Mouse (Mus musculus) liver, postnatal 0 days (tissue): ENCODE data around the gene Stx1a. TPM values are rescaled to one million over a fixed set of nuclear protein-coding genes. Genes with fewer than 3 reads are reported as not detected.

Experiments used
- ATAC-seq: fragments of 200-750 bp; cut with Nextera tagmentation; 2 replicates; pipeline ENCODE4 v1.8.0; 2017; ENCODE audit warnings: mild to moderate bottlenecking, moderate library complexity
- DNase-seq: peaks from one replicate; pipeline ENCODE4 v3.0.0-alpha.2; 2016
- H3K27ac ChIP-seq: fragments of 300-500 bp; sonication (generic); 2 replicates; pipeline ENCODE4 v1.5.1; 2014; ENCODE audit warnings: antibody characterized with exemption, moderate library complexity, mild to moderate bottlenecking, low read depth
- H3K27me3 ChIP-seq: fragments of 300-500 bp; sonication (generic); 2 replicates; pipeline ENCODE4 v1.6.1; 2014; ENCODE audit warnings: low read length, control low read depth, mixed read lengths; ENCODE audit not compliant: insufficient read depth
- H3K36me3 ChIP-seq: fragments of 300-500 bp; sonication (generic); replicated peaks from 2 replicates; pipeline ENCODE4 v1.6.1; 2014; ENCODE audit warnings: mild to moderate bottlenecking, control low read depth, low read length, moderate library complexity, mixed read lengths; ENCODE audit not compliant: insufficient read depth
- H3K4me1 ChIP-seq: fragments of 300-500 bp; sonication (generic); 2 replicates; pipeline ENCODE4 v1.6.1; 2014; ENCODE audit warnings: antibody characterized with exemption, mild to moderate bottlenecking, control low read depth; ENCODE audit not compliant: insufficient read depth
- H3K4me2 ChIP-seq: fragments of 300-500 bp; sonication (generic); 2 replicates; pipeline ENCODE4 v1.6.1; 2014; ENCODE audit warnings: low read depth, mild to moderate bottlenecking, low read length, moderate library complexity, mixed read lengths
- H3K4me3 ChIP-seq: fragments of 300-500 bp; sonication (generic); 2 replicates; pipeline ENCODE4 v1.5.1; 2014; ENCODE audit warnings: low read depth, low read length
- H3K9ac ChIP-seq: fragments of 300-500 bp; sonication (generic); replicated peaks from 2 replicates; pipeline ENCODE4 v1.6.1; 2014; ENCODE audit warnings: mild to moderate bottlenecking, moderate library complexity
- H3K9me3 ChIP-seq: fragments of 300-500 bp; sonication (generic); 2 replicates; pipeline ENCODE4 v1.6.1; 2016; ENCODE audit warnings: mild to moderate bottlenecking, control low read depth, low read length, mixed read lengths
- CTCF ChIP-seq: sonication (generic); IDR thresholded peaks from 2 replicates; pipeline ENCODE4 v1.5.1; 2016; ENCODE audit warnings: antibody characterized with exemption, low read depth
- EP300 ChIP-seq: IDR thresholded peaks from 2 replicates; pipeline ENCODE4 v1.6.1; 2016; ENCODE audit warnings: antibody characterized with exemption, low read depth, mild to moderate bottlenecking
- WGBS: fragments of 180-500 bp; shearing (Covaris S2); extraction: QIAGEN DNeasy Blood & Tissue Kit; methylation state at CpG from one replicate; pipeline ENCODE4 v1.1.7; 2014; ENCODE audit not compliant: insufficient replicate concordance; 5-methylcytosine and 5-hydroxymethylcytosine counted together
- polyA plus RNA-seq: library from polyadenylated mRNA; unstranded; fragments of >200 nt; fragmentation: Nextera tagmentation; extraction: Ambion mirVana; gene quantifications from 2 replicates; pipeline ENCODE4 v1.2.1, GENCODE M21; 2015

Stx1a gene
- polyA plus RNA-seq, 1 experiment from 2014 or later = 2.3 TPM

GRCm38 (mm10) chr5:134989166-134989565 is 34.1 kb upstream of the Stx1a start:
- Histone ChIP-seq H3K4me3 (no peak overlapping the region), H3K4me1 (peaks cover 6% of the 10 kb centered on the region), H3K4me2 (no peak overlapping the region), H3K9ac (no peak overlapping the region), H3K36me3 (no peaks in the 10 kb centered on the region), H3K9me3 (no peaks in the 10 kb centered on the region), H3K27me3 (peaks cover 54% of the 10 kb centered on the region), H3K27ac (no peak overlapping the region)
- TF ChIP-seq CTCF (no peak), EP300 (no peak)
- whole genome bisulfite sequencing = 49% methylated on average over 11 of the region's 11 CpGs
- DNase-seq (no peak), ATAC-seq (no peak)

- Histone ChIP-seq H3K9me3 (no peaks in the 10 kb centered on the region), H3K36me3 (no peaks in the 10 kb centered on the region), H3K4me3 (no peak overlapping the region), H3K27ac (no peak overlapping the region), H3K4me2 (no peak overlapping the region), H3K4me1 (peaks cover 6% of the 10 kb centered on the region), H3K27me3 (peaks cover 52% of the 10 kb centered on the region), H3K9ac (no peak overlapping the region)
- TF ChIP-seq EP300 (no peak), CTCF (no peak)
- DNase-seq (no peak), ATAC-seq (no peak)
- WGBS = 38% methylated on average over 6 of the region's 6 CpGs
Measured at GRCm38 (mm10) chr5:134989741-134990140, 33.5 kb upstream of the Stx1a start.

GRCm38 (mm10) chr5:134992566-134992965 is 30.7 kb upstream of the Stx1a start:
- Histone ChIP-seq H3K9ac (no peak overlapping the region), H3K9me3 (no peaks in the 10 kb centered on the region), H3K4me3 (no peak overlapping the region), H3K4me1 (no peaks in the 10 kb centered on the region), H3K27me3 (peaks cover 24% of the 10 kb centered on the region), H3K4me2 (no peak overlapping the region), H3K27ac (no peak overlapping the region), H3K36me3 (no peaks in the 10 kb centered on the region)
- ATAC-seq (peak; percentile 38; the same call in 1 of the 2 replicates), DNase-seq (no peak)
- TF ChIP-seq CTCF (no peak), EP300 (no peak)
- 74% methylated on average over 5 of the region's 5 CpGs for WGBS

- no peak for DNase-seq
Measured at GRCm38 (mm10) chr5:134998359-134998758, 24.9 kb upstream of the Stx1a start.

GRCm38 (mm10) chr5:134999797-135000196 is 23.5 kb upstream of the Stx1a start:
- H3K4me2 ChIP-seq = no peak overlapping the region
- no peaks in the 10 kb centered on the region for H3K36me3 ChIP-seq
- ATAC-seq (no peak), DNase-seq (no peak)
- TF ChIP-seq EP300 (no peak), CTCF (no peak)
- WGBS = 80% methylated on average over 4 of the region's 4 CpGs
- no peaks in the 10 kb centered on the region for H3K4me1 ChIP-seq
- no peaks in the 10 kb centered on the region for H3K27me3 ChIP-seq
- no peak overlapping the region for H3K4me3 ChIP-seq
- H3K27ac ChIP-seq = no peak overlapping the region
- no peaks in the 10 kb centered on the region for H3K9me3 ChIP-seq
- H3K9ac ChIP-seq = no peak overlapping the region

More at GRCm38 (mm10) chr5:134998359-134998758, 24.9 kb upstream of the Stx1a start:
- 69% methylated on average over 6 of the region's 6 CpGs for WGBS
- Histone ChIP-seq H3K4me2 (no peak overlapping the region), H3K4me1 (no peaks in the 10 kb centered on the region), H3K9ac (no peak overlapping the region), H3K27ac (no peak overlapping the region), H3K36me3 (no peaks in the 10 kb centered on the region), H3K27me3 (no peaks in the 10 kb centered on the region), H3K4me3 (no peak overlapping the region), H3K9me3 (no peaks in the 10 kb centered on the region)
- TF ChIP-seq CTCF = no peak
- TF ChIP-seq EP300 = no peak
- no peak for ATAC-seq

GRCm38 (mm10) chr5:135000751-135001150 is 22.5 kb upstream of the Stx1a start:
- ATAC-seq (no peak), DNase-seq (no peak)
- no peaks in the 10 kb centered on the region for H3K9me3 ChIP-seq
- H3K4me3 ChIP-seq = no peak overlapping the region
- no peak for TF ChIP-seq EP300
- TF ChIP-seq CTCF = no peak
- H3K4me1 ChIP-seq = no peaks in the 10 kb centered on the region
- H3K27ac ChIP-seq = no peak overlapping the region
- H3K27me3 ChIP-seq = no peaks in the 10 kb centered on the region
- 73% methylated on average over 16 of the region's 16 CpGs for WGBS
- no peak overlapping the region for H3K9ac ChIP-seq
- H3K36me3 ChIP-seq = no peaks in the 10 kb centered on the region
- no peak overlapping the region for H3K4me2 ChIP-seq

- Histone ChIP-seq H3K4me3 (no peak overlapping the region), H3K27ac (no peak overlapping the region), H3K9me3 (no peaks in the 10 kb centered on the region), H3K27me3 (no peaks in the 10 kb centered on the region), H3K36me3 (no peaks in the 10 kb centered on the region), H3K9ac (no peak overlapping the region), H3K4me2 (0 out of 2 replicates have a peak overlapping the region, but pooled peaks have one; percentile 16), H3K4me1 (no peaks in the 10 kb centered on the region)
- DNase-seq (peak; percentile 82), ATAC-seq (peak; percentile 93)
- no peak for TF ChIP-seq EP300
- TF ChIP-seq CTCF = peak; percentile 58
- 6% methylated on average over 14 of the region's 14 CpGs for WGBS
Measured at GRCm38 (mm10) chr5:135001309-135001708, 22.0 kb upstream of the Stx1a start.
